Mouse (Mus musculus): ENCODE results near the gene Rpp40. TPM values are rescaled to one million over a fixed set of nuclear protein-coding genes. Genes with fewer than 3 reads are reported as not detected.

Rpp40 gene
- total RNA-seq, 2 experiments from 2014 or later, result 16.2 to 17.9 TPM

GRCm38 (mm10) chr13:35852851-35853575 is 53.1 kb downstream of the Rpp40 start:
- no peak for DNase-seq (ENCODE audit: low spot score in 2 of 2)

- DNase-seq (ENCODE audit: low spot score in 2 of 2), result no peak
Observed at GRCm38 (mm10) chr13:35851581-35851980, 54.6 kb downstream of the Rpp40 start.

DNA sequence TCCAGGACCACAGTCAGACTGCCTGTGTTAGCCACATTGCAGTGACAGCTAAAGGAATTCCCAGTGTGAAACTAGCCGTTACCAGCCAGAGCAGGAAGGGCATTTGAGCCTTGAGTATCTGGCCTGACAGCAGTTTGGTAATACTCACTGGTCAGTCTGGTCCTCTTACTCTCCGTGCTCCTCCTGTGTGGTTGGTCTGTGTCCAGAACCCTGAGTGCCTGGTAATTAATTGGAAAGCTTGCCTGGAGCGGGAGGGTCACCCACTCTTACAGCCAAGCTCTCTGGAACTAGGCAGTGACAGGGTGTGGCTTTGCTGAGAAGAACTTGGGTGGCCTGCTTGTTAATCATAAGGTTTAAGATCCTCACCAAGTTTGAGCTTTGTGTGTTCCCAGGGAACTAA is 57.5 kb downstream of the Rpp40 start:
- no peak for DNase-seq (ENCODE audit: low spot score in 2 of 2)

DNA sequence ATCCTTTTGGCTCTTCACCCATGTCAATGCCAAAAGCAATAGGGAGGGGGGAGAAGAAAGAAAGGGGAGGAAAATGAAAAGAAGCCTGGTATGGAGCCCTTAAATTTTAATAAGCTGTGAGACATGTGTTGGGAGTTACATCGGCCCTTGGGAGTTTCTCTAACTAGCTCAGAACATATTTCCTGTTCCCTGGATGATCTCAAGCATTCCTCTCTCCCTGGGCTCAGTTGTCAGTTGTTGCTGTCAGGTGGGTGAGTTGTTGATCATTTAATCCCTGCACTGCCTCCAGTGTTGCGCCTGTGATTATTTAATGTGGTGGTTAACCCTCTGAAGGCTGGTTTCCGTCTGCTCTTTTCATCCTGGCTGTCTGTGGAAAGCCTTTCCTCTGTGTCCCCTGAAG is 60.9 kb downstream of the Rpp40 start:
- DNase-seq (ENCODE audit: low spot score in 2 of 2), result no peak

Other genes starting within 250 kb of the Rpp40 start
- gene Cdyl, start 246.5 kb downstream of the Rpp40 start, total RNA-seq (2021), result 10 to 100 TPM; 33.2 to 37.4 TPM
- gene Ppp1r3g, start 52.5 kb upstream of the Rpp40 start, total RNA-seq (2021), result under 1 TPM; 0.20 to 0.51 TPM
- 10 to 100 TPM; 81.7 to 82.0 TPM for gene Fars2, start 211.1 kb upstream of the Rpp40 start, total RNA-seq (2021)
- 10 to 100 TPM; 17.5 to 18.3 TPM for gene Lyrm4, start 211.2 kb upstream of the Rpp40 start, total RNA-seq (2021)

Data from adrenal gland, postnatal 4 days (tissue).